Mouse (Mus musculus) hindlimb bud, embryonic 11.5 days (tissue): ENCODE measurements at regions not wholly inside any gene's neighbourhood (a gene's known extent, or its start where the extent isn't known, plus 50 kb on each side); places are given as distances from the start of the nearest gene placed in this dataset.

Experiments
- DNase-seq: peaks from one replicate; pipeline ENCODE4 v3.0.0-alpha.2; 2012; ENCODE audit warnings: low read depth, low spot score; ENCODE audit errors: extremely low spot score

GRCm38 (mm10) chr5:51775502-51776145 is 208.1 kb upstream of the Ppargc1a start:
- DNase-seq = no peak

GRCm38 (mm10) chr5:51771655-51772054 is 204.1 kb upstream of the Ppargc1a start:
- DNase-seq = no peak

GRCm38 (mm10) chr5:51766111-51766510 is 198.6 kb upstream of the Ppargc1a start:
- no peak for DNase-seq

- no peak for DNase-seq
Observed at GRCm38 (mm10) chr5:51764416-51764815, 196.9 kb upstream of the Ppargc1a start.

GRCm38 (mm10) chr5:51763599-51763998 is 196.1 kb upstream of the Ppargc1a start:
- DNase-seq = no peak

- no peak for DNase-seq
Observed at GRCm38 (mm10) chr5:51762352-51762751, 194.8 kb upstream of the Ppargc1a start.

- no peak for DNase-seq
Observed at GRCm38 (mm10) chr5:51758289-51758688, 190.8 kb upstream of the Ppargc1a start.

- no peak for DNase-seq
Observed at GRCm38 (mm10) chr5:51757864-51758263, 190.3 kb upstream of the Ppargc1a start.

- DNase-seq = no peak
Observed at GRCm38 (mm10) chr5:51752024-51752423, 184.5 kb upstream of the Ppargc1a start.

- no peak for DNase-seq
Observed at GRCm38 (mm10) chr5:51750456-51750855, 182.9 kb upstream of the Ppargc1a start.

GRCm38 (mm10) chr5:51740893-51741292 is 173.4 kb upstream of the Ppargc1a start:
- DNase-seq = no peak

GRCm38 (mm10) chr5:51730241-51730640 is 162.7 kb upstream of the Ppargc1a start:
- no peak for DNase-seq

- DNase-seq = no peak
Observed at GRCm38 (mm10) chr5:51729771-51730170, 162.2 kb upstream of the Ppargc1a start.

GRCm38 (mm10) chr5:51726762-51727161 is 159.2 kb upstream of the Ppargc1a start:
- DNase-seq = no peak

GRCm38 (mm10) chr5:51718911-51719310 is 151.4 kb upstream of the Ppargc1a start:
- DNase-seq = no peak

GRCm38 (mm10) chr5:51718451-51718850 is 150.9 kb upstream of the Ppargc1a start:
- no peak for DNase-seq

- no peak for DNase-seq
Observed at GRCm38 (mm10) chr5:51711860-51712560, 144.5 kb upstream of the Ppargc1a start.

- DNase-seq = no peak
Observed at GRCm38 (mm10) chr5:51710664-51711063, 143.1 kb upstream of the Ppargc1a start.

- DNase-seq = no peak
Observed at GRCm38 (mm10) chr5:51709447-51709991, 142.0 kb upstream of the Ppargc1a start.

GRCm38 (mm10) chr5:51679884-51680283 is 112.4 kb upstream of the Ppargc1a start:
- no peak for DNase-seq

GRCm38 (mm10) chr5:51671190-51671589 is 103.7 kb upstream of the Ppargc1a start:
- no peak for DNase-seq

- no peak for DNase-seq
Observed at GRCm38 (mm10) chr5:51665241-51665640, 97.7 kb upstream of the Ppargc1a start.
